Mouse (Mus musculus) heart, adult 2 months (tissue): ENCODE results near the gene Igfbp2.

Experiments
- CTCF ChIP-seq: fragments of 200-600 bp; IDR thresholded peaks from 2 replicates; pipeline ENCODE4 v1.8.1; 2022; ENCODE audit warnings: antibody characterized with exemption, mild to moderate bottlenecking, moderate library complexity
- EP300 ChIP-seq: fragments of 200-500 bp; IDR thresholded peaks from 2 replicates; pipeline ENCODE4 v1.6.1; 2011; ENCODE audit warnings: low read depth, low read length, control low read depth; ENCODE audit not compliant: insufficient read depth
- POLR2A ChIP-seq: fragments of 200-500 bp; IDR thresholded peaks from 2 replicates; pipeline ENCODE4 v1.6.1; 2011; ENCODE audit warnings: mild to moderate bottlenecking, low read depth, low read length, control low read depth; ENCODE audit not compliant: insufficient read depth

- TF ChIP-seq CTCF (no peak), EP300 (no peak), POLR2A (no peak)
Measured at GRCm38 (mm10) chr1:72815616-72816015, 8.7 kb upstream of the Igfbp2 start.
